Mouse (Mus musculus) neural tube, embryonic 11.5 days (tissue): ENCODE measurements around the gene Rrad. TPM values are rescaled to one million over a fixed set of nuclear protein-coding genes. Genes with fewer than 3 reads are reported as not detected.
"Not testable (repeated sequence)": the region's sequence is repeated elsewhere in the genome, so short reads cannot be mapped to it uniquely, and the experiment has no call there.

ENCODE experiments used
- ATAC-seq: fragments of 200-750 bp; cut with Nextera tagmentation; 2 replicates; pipeline ENCODE4 v1.8.0; 2017; ENCODE audit warnings: moderate number of reproducible peaks, mild to moderate bottlenecking, moderate TSS enrichment, moderate library complexity; ENCODE audit not compliant: insufficient read depth, low FRiP score, low TSS enrichment
- DNase-seq: peaks from one replicate; pipeline ENCODE4 v3.0.0-alpha.2; 2015; ENCODE audit warnings: low spot score
- H3K27ac ChIP-seq: fragments of 300-500 bp; sonication (generic); 2 replicates; pipeline ENCODE4 v1.5.1; 2014; ENCODE audit warnings: low read depth, mild to moderate bottlenecking, low read length
- H3K27me3 ChIP-seq: fragments of 300-500 bp; sonication (generic); 2 replicates; pipeline ENCODE4 v1.6.1; 2014; ENCODE audit warnings: mild to moderate bottlenecking, low read length, mixed read lengths; ENCODE audit not compliant: control insufficient read depth, insufficient read depth
- H3K36me3 ChIP-seq: fragments of 300-500 bp; sonication (generic); 2 replicates; pipeline ENCODE4 v1.6.1; 2014; ENCODE audit warnings: mild to moderate bottlenecking, low read length, moderate library complexity, mixed read lengths; ENCODE audit not compliant: control insufficient read depth, insufficient read depth
- H3K4me1 ChIP-seq: fragments of 300-500 bp; sonication (generic); 2 replicates; pipeline ENCODE4 v1.6.1; 2014; ENCODE audit warnings: low read length, mixed read lengths; ENCODE audit not compliant: control insufficient read depth, insufficient read depth
- H3K4me2 ChIP-seq: fragments of 300-500 bp; sonication (generic); 2 replicates; pipeline ENCODE4 v1.6.1; 2014; ENCODE audit warnings: low read depth, mild to moderate bottlenecking, moderate library complexity
- H3K4me3 ChIP-seq: fragments of 300-500 bp; sonication (generic); 2 replicates; pipeline ENCODE4 v1.5.1; 2014; ENCODE audit warnings: low read depth, low read length
- H3K9ac ChIP-seq: fragments of 300-500 bp; sonication (generic); 2 replicates; pipeline ENCODE4 v1.6.1; 2014; ENCODE audit warnings: mild to moderate bottlenecking, low read length
- H3K9me3 ChIP-seq: fragments of 300-500 bp; sonication (generic); 2 replicates; pipeline ENCODE4 v1.6.1; 2016; ENCODE audit warnings: low read length; ENCODE audit not compliant: control insufficient read depth
- WGBS: fragments of 180-500 bp; shearing (Covaris S2); extraction: QIAGEN DNeasy Blood & Tissue Kit; methylation state at CpG from one replicate; pipeline ENCODE4 v1.1.7; 2014; 5-methylcytosine and 5-hydroxymethylcytosine counted together
- polyA plus RNA-seq: library from polyadenylated mRNA; unstranded; fragments of >200 nt; fragmentation: Nextera tagmentation; extraction: Ambion mirVana; gene quantifications from 2 replicates; pipeline ENCODE4 v1.2.1, GENCODE M21; 2014

Gene Rrad
- 2.9 and 4.3 TPM in 2 replicates for polyA plus RNA-seq

GRCm38 (mm10) chr8:104630981-104631663, at the start of gene Rrad:
Gene Rrad (minus strand): TSS chr8:104631327.
- Histone ChIP-seq H3K27me3 (peaks cover 21% of the 10 kb centered on the region), H3K27ac (no peak within 1 kb of the TSS), H3K4me2 (peak within 1 kb of the TSS; percentile 55), H3K4me3 (peak within 1 kb of the TSS; percentile 29), H3K36me3 (no peaks in the 10 kb centered on the region), H3K9me3 (no peaks in the 10 kb centered on the region), H3K4me1 (no peaks in the 10 kb centered on the region), H3K9ac (peak within 1 kb of the TSS; percentile 29; the same call in 1 of the 2 replicates)
- peak; percentile 58 for ATAC-seq
- DNase-seq: peak; percentile 52
- 0% methylated on average over 16 of the region's 28 CpGs for WGBS

- no peak for ATAC-seq
- H3K27me3 ChIP-seq: no peaks in the 10 kb centered on the region
- no peak overlapping the region for H3K4me3 ChIP-seq
- H3K9me3 ChIP-seq: no peaks in the 10 kb centered on the region
- no peak overlapping the region for H3K4me2 ChIP-seq
- no peaks in the 10 kb centered on the region for H3K36me3 ChIP-seq
- WGBS: 76% methylated on average over 4 of the region's 4 CpGs
- no peak overlapping the region for H3K27ac ChIP-seq
- H3K9ac ChIP-seq: no peak overlapping the region
- DNase-seq: no peak
- H3K4me1 ChIP-seq: no peaks in the 10 kb centered on the region
Measured at GRCm38 (mm10) chr8:104655614-104656013, 24.5 kb upstream of the Rrad start.

DNA sequence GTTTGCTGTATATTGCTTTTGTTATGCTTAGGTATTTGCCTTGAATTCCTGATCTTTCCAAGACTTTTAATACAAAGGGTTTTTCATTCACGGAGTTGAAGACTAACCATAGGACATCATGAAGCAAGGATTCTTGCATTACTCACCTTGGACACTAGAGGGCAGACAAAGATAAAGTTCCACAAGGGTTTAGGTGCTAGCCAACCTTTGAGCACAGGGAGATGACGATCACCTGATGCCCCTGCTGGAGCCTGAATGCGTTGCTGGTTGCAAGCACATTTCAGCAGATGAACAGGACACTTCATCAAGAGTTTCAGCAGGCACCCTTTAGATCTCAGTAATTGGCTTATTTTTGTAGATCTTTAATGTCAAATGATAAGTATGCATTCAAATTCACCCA, 23.9 kb upstream of the Rrad start:
- Histone ChIP-seq H3K4me2 (no peak overlapping the region), H3K4me3 (no peak overlapping the region), H3K4me1 (no peaks in the 10 kb centered on the region), H3K36me3 (no peaks in the 10 kb centered on the region), H3K9me3 (no peaks in the 10 kb centered on the region), H3K9ac (no peak overlapping the region), H3K27ac (no peak overlapping the region), H3K27me3 (no peaks in the 10 kb centered on the region)
- peak; percentile 69 for DNase-seq
- ATAC-seq: 0 out of 2 replicates have a peak, but pooled peaks have one; percentile 65
- 6% methylated on average over 3 of the region's 3 CpGs for WGBS

DNA sequence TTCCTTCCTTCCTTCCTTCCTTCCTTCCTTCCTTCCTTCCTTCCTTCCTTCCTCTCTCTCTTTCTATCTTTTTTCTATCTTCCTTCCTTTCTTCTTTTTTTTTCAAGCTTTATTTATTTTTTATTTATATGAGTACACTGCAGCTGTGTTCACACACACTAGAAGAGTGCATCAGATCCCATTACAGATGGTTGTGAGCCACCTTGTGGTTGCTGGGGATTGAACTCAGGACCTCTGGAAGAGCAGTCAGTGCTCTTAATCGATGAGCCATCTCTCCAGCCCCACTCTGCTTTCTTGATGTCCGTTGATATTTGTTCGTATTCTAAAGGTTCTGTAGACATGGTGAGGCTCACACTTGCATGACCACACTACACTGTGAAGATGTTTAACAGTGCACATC, 13.1 kb upstream of the Rrad start:
- not testable (repeated sequence) for H3K4me2 ChIP-seq, H3K4me3 ChIP-seq, DNase-seq, H3K9ac ChIP-seq, ATAC-seq, H3K9me3 ChIP-seq, H3K4me1 ChIP-seq, H3K27me3 ChIP-seq, H3K27ac ChIP-seq, H3K36me3 ChIP-seq
- WGBS: 75% methylated on average over 3 of the region's 3 CpGs

- H3K27me3 ChIP-seq: no peaks in the 10 kb centered on the region
- DNase-seq: no peak
- 69% methylated on average over 6 of the region's 6 CpGs for WGBS
- ATAC-seq: peak; percentile 18
- H3K9me3 ChIP-seq: no peaks in the 10 kb centered on the region
- H3K4me3 ChIP-seq: peak overlapping the region; percentile 85
- H3K36me3 ChIP-seq: no peaks in the 10 kb centered on the region; the same call in 1 of the 2 replicates
- peak overlapping the region; percentile 73 for H3K9ac ChIP-seq
- H3K4me1 ChIP-seq: peaks cover 9% of the 10 kb centered on the region
- H3K4me2 ChIP-seq: peak overlapping the region; percentile 95
- H3K27ac ChIP-seq: no peak overlapping the region
Measured at GRCm38 (mm10) chr8:104642324-104642654, 11.2 kb upstream of the Rrad start.

DNA sequence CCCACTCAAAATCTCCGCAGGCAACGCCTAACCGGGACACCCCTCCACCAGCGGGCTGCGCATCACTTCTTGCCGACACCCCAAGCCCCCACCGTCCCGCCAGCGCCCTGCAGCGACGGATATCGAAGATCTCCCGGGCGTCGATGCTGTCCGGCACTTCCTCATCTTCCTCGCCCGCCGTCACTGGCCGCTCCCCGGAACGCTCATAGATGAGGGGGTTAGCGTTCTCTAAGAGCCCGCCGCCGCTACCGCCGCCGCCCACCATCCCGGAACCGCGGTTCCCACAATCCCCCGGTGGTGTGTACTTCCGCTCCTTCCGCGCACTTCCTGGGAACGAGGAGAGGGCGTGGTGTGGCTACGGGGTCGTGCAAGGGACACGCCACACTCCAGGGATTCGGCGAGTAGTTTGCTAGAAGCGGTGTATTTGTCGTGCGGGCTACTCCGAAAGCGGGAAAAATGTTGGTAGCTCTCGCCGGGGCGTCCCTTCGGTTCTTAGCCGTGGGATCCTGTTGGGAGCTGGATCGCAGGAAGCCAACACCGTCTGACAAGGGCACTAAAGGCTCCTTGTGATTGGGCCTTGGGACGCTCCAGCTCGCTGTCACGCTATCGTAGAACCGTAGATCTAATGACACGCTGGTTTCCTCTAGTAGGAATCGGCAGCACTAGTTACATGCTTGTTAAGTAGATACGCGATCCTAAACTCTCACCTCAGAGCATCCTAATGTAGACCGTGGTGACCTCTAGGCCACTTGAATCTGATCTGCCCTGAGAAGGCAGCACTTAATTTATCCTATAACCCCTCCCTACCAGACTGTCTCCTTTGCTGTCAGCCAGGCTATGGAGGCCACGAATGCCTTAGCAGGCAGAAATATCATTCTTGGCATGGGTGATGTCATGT, 10.5 kb upstream of the Rrad start, which contains the start of gene Ciao2b:
Gene Ciao2b, minus strand, starts transcription at position 540 of the 898 bp plus-strand sequence.
- peak; percentile 95 for ATAC-seq
- whole genome bisulfite sequencing: under 1% methylated on average over 66 of the region's 66 CpGs
- peak within 1 kb of the TSS; percentile 35; the same call in 1 of the 2 replicates for H3K27ac ChIP-seq

DNA sequence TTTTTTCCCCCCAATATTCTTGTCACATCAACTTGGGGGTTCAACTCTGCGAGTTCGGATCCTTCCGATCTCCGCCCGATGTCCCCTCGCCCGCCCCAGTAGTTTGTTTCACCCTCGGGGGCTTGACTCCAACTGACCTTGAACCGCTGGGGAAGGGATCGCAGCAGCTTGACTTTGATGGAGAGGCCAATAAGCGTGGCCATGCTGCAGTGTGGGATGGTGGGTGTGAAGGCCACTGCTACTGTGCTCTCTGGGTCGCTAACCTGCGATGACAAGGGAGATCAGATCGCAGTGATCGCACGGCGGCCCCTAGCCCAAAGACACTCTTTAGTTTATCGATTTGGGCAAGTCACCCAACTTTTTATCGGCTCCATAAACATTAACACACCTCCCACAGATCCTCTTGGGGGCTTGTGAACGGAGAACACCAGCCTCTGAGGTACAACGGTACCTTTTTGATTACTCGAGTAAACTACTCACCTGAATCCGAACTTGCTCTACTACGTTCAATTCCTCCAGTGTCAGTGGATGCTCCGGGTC, 9.8 kb upstream of the Rrad start:
- peak overlapping the region; percentile 95 for H3K4me2 ChIP-seq
- H3K27me3 ChIP-seq: no peaks in the 10 kb centered on the region
- peaks cover 9% of the 10 kb centered on the region for H3K4me1 ChIP-seq
- H3K27ac ChIP-seq: no peak overlapping the region
- peak overlapping the region; percentile 73 for H3K9ac ChIP-seq
- no peaks in the 10 kb centered on the region for H3K9me3 ChIP-seq
- peak overlapping the region; percentile 85 for H3K4me3 ChIP-seq
- 14% methylated on average over 25 of the region's 25 CpGs for WGBS
- DNase-seq: no peak
- no peaks in the 10 kb centered on the region; the same call in 1 of the 2 replicates for H3K36me3 ChIP-seq
- no peak for ATAC-seq

More for the DNA sequence above, 10.5 kb upstream of the Rrad start, which contains the start of gene Ciao2b:
- H3K36me3 ChIP-seq: no peaks in the 10 kb centered on the region; the same call in 1 of the 2 replicates
- peak within 1 kb of the TSS; percentile 95 for H3K4me2 ChIP-seq
- H3K27me3 ChIP-seq: no peaks in the 10 kb centered on the region
- no peaks in the 10 kb centered on the region for H3K9me3 ChIP-seq
- peak within 1 kb of the TSS; percentile 73 for H3K9ac ChIP-seq
- peaks cover 9% of the 10 kb centered on the region for H3K4me1 ChIP-seq
- peak within 1 kb of the TSS; percentile 85 for H3K4me3 ChIP-seq
- DNase-seq: peak; percentile 88

GRCm38 (mm10) chr8:104640241-104640640, 9.1 kb upstream of the Rrad start:
- peak overlapping the region; percentile 85; the same call in 1 of the 2 replicates for H3K4me3 ChIP-seq
- ATAC-seq: no peak

More at GRCm38 (mm10) chr8:104640241-104640640, 9.1 kb upstream of the Rrad start:
- H3K9me3 ChIP-seq: no peaks in the 10 kb centered on the region
- H3K36me3 ChIP-seq: no peaks in the 10 kb centered on the region; the same call in 1 of the 2 replicates
- DNase-seq: no peak
- H3K9ac ChIP-seq: no peak overlapping the region; the same call in 1 of the 2 replicates
- H3K4me2 ChIP-seq: peak overlapping the region; percentile 95
- H3K27ac ChIP-seq: no peak overlapping the region
- H3K27me3 ChIP-seq: no peaks in the 10 kb centered on the region
- WGBS: 95% methylated on average over 7 of the region's 7 CpGs
- H3K4me1 ChIP-seq: peaks cover 9% of the 10 kb centered on the region
